Mouse (Mus musculus) heart, adult 2 months (tissue): ENCODE data around the gene Angptl7. TPM values are rescaled to one million over a fixed set of nuclear protein-coding genes. Genes with fewer than 3 reads are reported as not detected.
A peak's percentile ranks its signal among the peaks of the same experiment; 100 is the strongest.

Experiments used
- DNase-seq, 2 experiments: peaks; one replicate each; pipeline ENCODE4 v3.0.0; 2021
- H3K27ac ChIP-seq: fragments of 200-600 bp; 2 replicates; pipeline ENCODE4 v1.8.1; 2022
- H3K27me3 ChIP-seq: fragments of 200-500 bp; 2 replicates; pipeline ENCODE4 v1.6.1; 2012; ENCODE audit warnings: mild to moderate bottlenecking, low read length, inconsistent platforms, mixed read lengths; ENCODE audit not compliant: control insufficient read depth, insufficient read depth
- H3K36me3 ChIP-seq: fragments of 200-500 bp; 2 replicates; pipeline ENCODE4 v1.6.1; 2012; ENCODE audit warnings: low read length, inconsistent platforms; ENCODE audit not compliant: control insufficient read depth, insufficient read depth
- H3K4me1 ChIP-seq: fragments of 200-500 bp; 2 replicates; pipeline ENCODE4 v1.6.1; 2011; ENCODE audit warnings: low read length; ENCODE audit not compliant: control insufficient read depth, insufficient read depth
- H3K4me3 ChIP-seq: fragments of 200-600 bp; 2 replicates; pipeline ENCODE4 v1.8.1; 2022
- H3K79me2 ChIP-seq: fragments of 200-500 bp; replicated peaks from 2 replicates; pipeline ENCODE4 v1.6.1; 2012; ENCODE audit warnings: mild to moderate bottlenecking, inconsistent platforms, low read length, moderate library complexity, mixed read lengths; ENCODE audit not compliant: control insufficient read depth, insufficient read depth
- H3K9ac ChIP-seq: fragments of 200-500 bp; 2 replicates; pipeline ENCODE4 v1.6.1; 2012; ENCODE audit warnings: low read depth, mild to moderate bottlenecking, control low read depth, inconsistent platforms, low read length, mixed read lengths
- CTCF ChIP-seq: fragments of 200-600 bp; IDR thresholded peaks from 2 replicates; pipeline ENCODE4 v1.8.1; 2022; ENCODE audit warnings: antibody characterized with exemption, mild to moderate bottlenecking, moderate library complexity
- EP300 ChIP-seq: fragments of 200-500 bp; IDR thresholded peaks from 2 replicates; pipeline ENCODE4 v1.6.1; 2011; ENCODE audit warnings: low read depth, low read length, control low read depth; ENCODE audit not compliant: insufficient read depth
- POLR2A ChIP-seq: fragments of 200-500 bp; IDR thresholded peaks from 2 replicates; pipeline ENCODE4 v1.6.1; 2011; ENCODE audit warnings: mild to moderate bottlenecking, low read depth, low read length, control low read depth; ENCODE audit not compliant: insufficient read depth
- WGBS: fragments of 180-500 bp; shearing (Covaris S2); methylation state at CpG from one replicate; pipeline ENCODE4 v1.1.7; 2018; 5-methylcytosine and 5-hydroxymethylcytosine counted together
- intact Hi-C: fragments of 180-260 bp; cut with DNase I; formaldehyde crosslinking; loops from one replicate; pipeline ENCODE4 v1.15.1; 2025
- polyA plus RNA-seq: library from polyadenylated mRNA; depleted of rRNA; stranded (reverse); fragments of >200 nt; gene quantifications from 2 replicates; pipeline ENCODE4 v1.2.3, GENCODE M21; 2012
- total RNA-seq, 2 experiments: library from RNA; stranded (reverse); gene quantifications; 2 replicates each; pipeline ENCODE4 v1.2.3; 2021

Angptl7 gene
- total and polyA plus RNA-seq, 3 experiments = 2.5 to 3.7 (median 2.5) TPM

- intact Hi-C loops = no loop called here
- H3K36me3 ChIP-seq = no peaks in the 10 kb centered on the region
- 62% methylated on average over 14 of the region's 14 CpGs for WGBS
- no peaks in the 10 kb centered on the region for H3K79me2 ChIP-seq
- H3K27me3 ChIP-seq = no peaks in the 10 kb centered on the region
- H3K4me1 ChIP-seq = no peaks in the 10 kb centered on the region
- no peak overlapping the region for H3K27ac ChIP-seq
- peak; percentile 69 for TF ChIP-seq CTCF
- no peak for TF ChIP-seq EP300
- peak in 1 of 2 experiments; percentile 9 for DNase-seq
- H3K4me3 ChIP-seq = no peak overlapping the region
- H3K9ac ChIP-seq = no peak overlapping the region
These were observed 36.9 kb downstream of the Angptl7 start for GRCm38 (mm10) chr4:148463208-148463960.

DNA sequence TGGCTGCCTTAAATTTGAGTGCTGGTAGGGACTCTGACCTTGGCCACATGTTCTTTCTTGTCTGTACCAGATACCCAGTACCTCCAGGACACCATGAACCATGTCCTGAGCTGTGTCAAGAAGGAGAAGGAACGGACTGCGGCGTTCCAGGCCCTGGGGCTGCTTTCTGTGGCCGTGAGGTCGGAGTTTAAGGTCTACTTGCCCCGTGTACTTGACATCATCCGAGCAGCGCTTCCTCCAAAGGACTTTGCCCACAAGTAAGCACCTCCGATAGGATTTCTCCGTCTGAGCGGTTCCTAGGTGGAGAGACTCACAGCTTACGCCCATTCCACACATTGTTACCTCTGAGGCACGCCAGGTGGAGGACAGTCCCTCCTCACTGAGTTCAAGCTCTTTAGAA lies 37.5 kb downstream of the Angptl7 start:
- Histone ChIP-seq H3K9ac (no peak overlapping the region), H3K36me3 (no peaks in the 10 kb centered on the region), H3K4me1 (no peaks in the 10 kb centered on the region), H3K27me3 (no peaks in the 10 kb centered on the region), H3K4me3 (no peak overlapping the region), H3K79me2 (no peaks in the 10 kb centered on the region), H3K27ac (no peak overlapping the region)
- intact Hi-C loops = no loop called here
- no peak for DNase-seq
- TF ChIP-seq EP300 (no peak), POLR2A (no peak), CTCF (no peak)
- WGBS = 97% methylated on average over 13 of the region's 13 CpGs

DNA sequence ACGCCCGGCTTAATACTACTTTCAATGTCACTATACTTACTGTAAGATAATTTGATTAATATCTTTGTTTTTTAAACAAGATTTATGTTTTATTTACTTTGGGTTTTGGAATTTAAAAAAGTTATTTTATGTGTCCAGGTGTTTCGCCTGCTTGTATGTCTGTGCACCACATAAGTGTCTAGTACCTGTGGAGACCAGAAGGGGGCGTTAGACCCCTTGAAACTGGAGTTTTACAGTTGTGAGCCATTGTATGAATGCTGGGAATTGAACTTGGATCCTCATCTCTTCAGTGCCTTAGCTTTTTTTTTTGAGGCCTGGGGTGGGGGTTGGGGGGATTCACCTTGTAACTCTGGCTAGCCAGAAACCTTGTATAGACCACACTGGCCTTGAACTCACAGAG lies 38.5 kb downstream of the Angptl7 start:
- 78% methylated on average over 4 of the region's 4 CpGs for WGBS
- Histone ChIP-seq H3K9ac (no peak overlapping the region), H3K4me3 (no peak overlapping the region), H3K36me3 (no peaks in the 10 kb centered on the region), H3K4me1 (no peaks in the 10 kb centered on the region), H3K27me3 (no peaks in the 10 kb centered on the region), H3K79me2 (no peaks in the 10 kb centered on the region), H3K27ac (no peak overlapping the region)
- DNase-seq = no peak
- TF ChIP-seq POLR2A = no peak
- peak; percentile 29; the same call in 1 of the 2 replicates for TF ChIP-seq CTCF
- TF ChIP-seq EP300 = no peak
- intact Hi-C loops = no loop called here

GRCm38 (mm10) chr4:148460656-148461284 lies 39.5 kb downstream of the Angptl7 start:
- no peak for DNase-seq
- H3K27ac ChIP-seq = no peak overlapping the region

DNA sequence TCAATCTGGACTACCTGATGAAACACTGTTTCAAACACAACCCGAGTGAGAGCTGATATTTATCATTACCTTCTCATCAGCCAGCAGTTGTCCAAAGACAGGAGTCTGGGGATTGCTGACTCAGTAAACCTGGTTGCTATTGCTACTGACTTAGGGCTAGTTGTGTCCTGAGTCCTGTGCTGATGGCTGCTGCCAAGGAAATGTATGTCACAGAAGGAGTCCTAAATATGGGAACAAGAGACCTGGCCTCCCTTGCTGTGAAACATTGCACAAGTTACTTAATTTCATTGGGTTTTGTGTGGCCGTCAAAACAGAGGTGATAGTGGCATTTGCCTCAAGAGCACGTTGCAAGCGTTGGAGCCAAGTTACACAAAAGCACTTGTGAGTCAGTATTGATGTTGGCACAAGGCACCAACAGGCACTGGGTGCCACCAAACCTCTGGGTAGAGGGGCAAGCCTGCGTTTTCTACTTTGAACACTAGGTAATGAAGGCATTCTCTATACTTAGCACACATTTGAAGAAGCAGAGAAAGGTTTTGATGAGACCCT lies 44.7 kb downstream of the Angptl7 start:
- intact Hi-C loops = no loop called here
- 71% methylated on average over 5 of the region's 5 CpGs for WGBS
- H3K4me3 ChIP-seq = no peak overlapping the region
- no peak for DNase-seq
- H3K4me1 ChIP-seq = no peaks in the 10 kb centered on the region
- H3K9ac ChIP-seq = no peak overlapping the region
- no peaks in the 10 kb centered on the region for H3K79me2 ChIP-seq
- no peaks in the 10 kb centered on the region for H3K36me3 ChIP-seq
- H3K27me3 ChIP-seq = no peaks in the 10 kb centered on the region
- no peak for TF ChIP-seq POLR2A
- TF ChIP-seq CTCF = no peak
- no peak for TF ChIP-seq EP300
- H3K27ac ChIP-seq = no peak overlapping the region

More at GRCm38 (mm10) chr4:148460656-148461284, 39.5 kb downstream of the Angptl7 start:
- no peak overlapping the region for H3K4me3 ChIP-seq
- WGBS = 90% methylated on average over 12 of the region's 12 CpGs
- TF ChIP-seq EP300 (no peak), CTCF (no peak), POLR2A (no peak)
- H3K36me3 ChIP-seq = no peaks in the 10 kb centered on the region
- intact Hi-C loops = no loop called here
- no peak overlapping the region for H3K9ac ChIP-seq
- no peaks in the 10 kb centered on the region for H3K4me1 ChIP-seq
- no peaks in the 10 kb centered on the region for H3K79me2 ChIP-seq
- H3K27me3 ChIP-seq = no peaks in the 10 kb centered on the region

DNA sequence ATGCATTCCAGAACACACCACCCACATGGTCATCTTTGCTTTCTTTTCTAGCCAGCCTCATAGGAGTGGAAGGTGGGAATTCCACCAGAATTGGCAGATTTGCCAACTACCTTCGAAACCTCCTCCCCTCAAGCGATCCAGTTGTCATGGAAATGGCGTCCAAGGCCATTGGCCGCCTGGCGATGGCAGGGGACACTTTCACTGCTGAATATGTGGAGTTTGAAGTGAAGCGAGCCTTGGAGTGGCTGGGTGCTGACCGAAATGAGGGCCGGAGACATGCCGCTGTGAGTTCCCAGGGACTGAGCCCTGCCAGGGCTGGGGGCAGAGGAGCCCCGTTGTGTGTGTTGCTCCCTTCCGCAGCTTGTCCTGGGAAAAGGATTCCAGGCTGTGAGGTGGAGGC lies 46.6 kb downstream of the Angptl7 start:
- WGBS = 95% methylated on average over 11 of the region's 11 CpGs
- Histone ChIP-seq H3K4me3 (no peak overlapping the region), H3K4me1 (peaks cover 2% of the 10 kb centered on the region), H3K79me2 (no peaks in the 10 kb centered on the region; the same call in 1 of the 2 replicates), H3K36me3 (no peaks in the 10 kb centered on the region), H3K27ac (no peak overlapping the region), H3K9ac (no peak overlapping the region), H3K27me3 (no peaks in the 10 kb centered on the region)
- intact Hi-C loops = loop anchor here (5.0 kb wide), 1 partner anchor 134 kb away; no protein-coding TSS in a partner anchor
- TF ChIP-seq POLR2A (no peak), EP300 (no peak), CTCF (no peak)
- no peak for DNase-seq
